Mouse (Mus musculus) CD4-positive, CD25-positive, alpha-beta regulatory T cell, adult 2 months (primary cell): ENCODE measurements around the gene Ankrd10.
A peak's percentile ranks its signal among the peaks of the same experiment; 100 is the strongest.
"Not testable (repeated sequence)": the region's sequence is repeated elsewhere in the genome, so short reads cannot be mapped to it uniquely, and the experiment has no call there.

Experiments
- DNase-seq: peaks from one replicate; pipeline ENCODE4 v3.0.0-alpha.2; 2012; ENCODE audit warnings: low read depth, low spot score

Gene Ankrd10

GRCm38 (mm10) chr8:11614126-11614835 is 21.3 kb downstream of the Ankrd10 start:
- no peak for DNase-seq

- no peak for DNase-seq
Measured at GRCm38 (mm10) chr8:11608848-11609247, 26.7 kb downstream of the Ankrd10 start.

- DNase-seq: peak; percentile 85
Measured at GRCm38 (mm10) chr8:11602006-11602680, 33.4 kb downstream of the Ankrd10 start.

- no peak for DNase-seq
Measured at GRCm38 (mm10) chr8:11600301-11600951, 35.1 kb downstream of the Ankrd10 start.

GRCm38 (mm10) chr8:11593222-11593884 is 42.2 kb downstream of the Ankrd10 start:
- no peak for DNase-seq

- DNase-seq: peak; percentile 14
Measured at GRCm38 (mm10) chr8:11592296-11592695, 43.3 kb downstream of the Ankrd10 start.

- DNase-seq: no peak
Measured at GRCm38 (mm10) chr8:11591837-11592236, 43.7 kb downstream of the Ankrd10 start.

GRCm38 (mm10) chr8:11586374-11586745 is 49.2 kb downstream of the Ankrd10 start:
- no peak for DNase-seq

- DNase-seq: no peak
Measured at GRCm38 (mm10) chr8:11585513-11586373, 49.8 kb downstream of the Ankrd10 start.

- DNase-seq: no peak
Measured at GRCm38 (mm10) chr8:11575604-11576384, 59.8 kb downstream of the Ankrd10 start.

- DNase-seq: no peak
Measured at GRCm38 (mm10) chr8:11574911-11575603, 60.5 kb downstream of the Ankrd10 start.

- DNase-seq: no peak
Measured at GRCm38 (mm10) chr8:11572428-11572827, 63.1 kb downstream of the Ankrd10 start.

GRCm38 (mm10) chr8:11571950-11572349 is 63.6 kb downstream of the Ankrd10 start:
- no peak for DNase-seq

GRCm38 (mm10) chr8:11570742-11571141 is 64.8 kb downstream of the Ankrd10 start:
- DNase-seq: no peak

- DNase-seq: no peak
Measured at GRCm38 (mm10) chr8:11569260-11570097, 66.1 kb downstream of the Ankrd10 start.

- not testable (repeated sequence) for DNase-seq
Measured at GRCm38 (mm10) chr8:11568193-11568592, 67.4 kb downstream of the Ankrd10 start.

GRCm38 (mm10) chr8:11564721-11565120 is 70.8 kb downstream of the Ankrd10 start:
- DNase-seq: no peak

- DNase-seq: no peak
Measured at GRCm38 (mm10) chr8:11564236-11564635, 71.3 kb downstream of the Ankrd10 start.
